Mouse (Mus musculus): ENCODE data around the gene Kidins220. TPM values are rescaled to one million over a fixed set of nuclear protein-coding genes. Genes with fewer than 3 reads are reported as not detected.

Kidins220 gene
- total RNA-seq (2023; ENCODE audit: inconsistent age) = 73.5 to 81.8 TPM (median 78.1 TPM) in 4 replicates

GRCm38 (mm10) chr12:24974446-24975114 is at the start of gene Kidins220:
Gene Kidins220, plus strand, starts transcription at chr12:24974925.

GRCm38 (mm10) chr12:25097052-25097209 is 122.2 kb downstream of the Kidins220 start, which contains the start of gene Id2:
Gene Id2, minus strand, starts transcription at chr12:25097140.

Other genes with a start within 250 kb of the Kidins220 start
- not detected in 4 replicates for gene Mboat2, start 144.0 kb upstream of the Kidins220 start, total RNA-seq (2023; ENCODE audit: inconsistent age)
- 13.1 to 16.5 TPM (median 14.0 TPM) in 4 replicates for gene Id2, start 122.2 kb downstream of the Kidins220 start, total RNA-seq (2023; ENCODE audit: inconsistent age)

All from B cell, adult (primary cell).